Mouse (Mus musculus): ENCODE measurements around the gene Actbl2. TPM values are rescaled to one million over a fixed set of nuclear protein-coding genes. Genes with fewer than 3 reads are reported as not detected.

The Actbl2 gene
- polyA plus RNA-seq, 1 experiment from 2014 or later: not detected

GRCm38 (mm10) chr13:111251106-111251505 is 3.7 kb upstream of the Actbl2 start:
- no peak for ATAC-seq (replicated peaks; ENCODE audit: insufficient number of reproducible peaks, insufficient read depth, low FRiP score, low read depth)
- no peak overlapping the region for H3K4me2 ChIP-seq
- H3K36me3 ChIP-seq: no peaks in the 10 kb centered on the region
- H3K27ac ChIP-seq: no peak overlapping the region
- no peak overlapping the region for H3K9ac ChIP-seq
- 74% methylated on average over 5 of the region's 5 CpGs for WGBS
- no peaks in the 10 kb centered on the region for H3K27me3 ChIP-seq
- H3K9me3 ChIP-seq (replicated peaks): no peaks in the 10 kb centered on the region
- no peak overlapping the region for H3K4me3 ChIP-seq
- no peaks in the 10 kb centered on the region for H3K4me1 ChIP-seq (replicated peaks)

GRCm38 (mm10) chr13:111251795-111252194 is 3.0 kb upstream of the Actbl2 start:
- no peak for ATAC-seq (replicated peaks; ENCODE audit: insufficient number of reproducible peaks, insufficient read depth, low FRiP score, low read depth)
- no peak overlapping the region for H3K4me3 ChIP-seq
- H3K4me1 ChIP-seq (replicated peaks): no peaks in the 10 kb centered on the region
- WGBS: 69% methylated on average over 5 of the region's 5 CpGs
- H3K27ac ChIP-seq: no peak overlapping the region
- no peaks in the 10 kb centered on the region for H3K36me3 ChIP-seq
- no peaks in the 10 kb centered on the region for H3K27me3 ChIP-seq
- no peaks in the 10 kb centered on the region for H3K9me3 ChIP-seq (replicated peaks)
- no peak overlapping the region for H3K4me2 ChIP-seq
- no peak overlapping the region for H3K9ac ChIP-seq

- no peak overlapping the region for H3K4me3 ChIP-seq
- no peak for ATAC-seq (replicated peaks; ENCODE audit: insufficient number of reproducible peaks, insufficient read depth, low FRiP score, low read depth)
- no peaks in the 10 kb centered on the region for H3K9me3 ChIP-seq (replicated peaks)
- no peaks in the 10 kb centered on the region for H3K27me3 ChIP-seq
- no peaks in the 10 kb centered on the region for H3K36me3 ChIP-seq
- H3K27ac ChIP-seq: no peak overlapping the region
- WGBS: 72% methylated on average over 4 of the region's 4 CpGs
- H3K9ac ChIP-seq: no peak overlapping the region
- no peaks in the 10 kb centered on the region for H3K4me1 ChIP-seq (replicated peaks)
- no peak overlapping the region for H3K4me2 ChIP-seq
These were observed 3.2 kb downstream of the Actbl2 start for GRCm38 (mm10) chr13:111258016-111258415.

GRCm38 (mm10) chr13:111258424-111259092 is 3.7 kb downstream of the Actbl2 start:
- H3K36me3 ChIP-seq: no peaks in the 10 kb centered on the region
- H3K4me3 ChIP-seq: no peak overlapping the region
- no peak overlapping the region for H3K9ac ChIP-seq
- H3K4me2 ChIP-seq: no peak overlapping the region
- 85% methylated on average over 11 of the region's 11 CpGs for WGBS
- H3K27ac ChIP-seq: no peak overlapping the region
- no peaks in the 10 kb centered on the region for H3K9me3 ChIP-seq (replicated peaks)
- no peaks in the 10 kb centered on the region for H3K4me1 ChIP-seq (replicated peaks)
- no peak for ATAC-seq (replicated peaks; ENCODE audit: insufficient number of reproducible peaks, insufficient read depth, low FRiP score, low read depth)
- no peaks in the 10 kb centered on the region for H3K27me3 ChIP-seq

GRCm38 (mm10) chr13:111259093-111259491 is 4.3 kb downstream of the Actbl2 start:
- Histone ChIP-seq H3K27ac (no peak overlapping the region), H3K4me1 (replicated peaks) (no peaks in the 10 kb centered on the region), H3K4me3 (no peak overlapping the region), H3K9ac (no peak overlapping the region), H3K9me3 (replicated peaks) (no peaks in the 10 kb centered on the region), H3K36me3 (no peaks in the 10 kb centered on the region), H3K4me2 (no peak overlapping the region), H3K27me3 (no peaks in the 10 kb centered on the region)
- 68% methylated on average over 6 of the region's 6 CpGs for WGBS
- ATAC-seq (replicated peaks; ENCODE audit: insufficient number of reproducible peaks, insufficient read depth, low FRiP score, low read depth): no peak

- Histone ChIP-seq H3K4me2 (no peak overlapping the region), H3K27me3 (no peaks in the 10 kb centered on the region), H3K9me3 (replicated peaks) (no peaks in the 10 kb centered on the region), H3K4me3 (no peak overlapping the region), H3K27ac (no peak overlapping the region), H3K36me3 (no peaks in the 10 kb centered on the region), H3K4me1 (replicated peaks) (no peaks in the 10 kb centered on the region), H3K9ac (no peak overlapping the region)
- no peak for ATAC-seq (replicated peaks; ENCODE audit: insufficient number of reproducible peaks, insufficient read depth, low FRiP score, low read depth)
- WGBS: 76% methylated on average over 7 of the region's 7 CpGs
These were observed 4.9 kb downstream of the Actbl2 start for GRCm38 (mm10) chr13:111259711-111260110.

- no peak overlapping the region for H3K4me3 ChIP-seq
- H3K4me2 ChIP-seq: no peak overlapping the region
- H3K36me3 ChIP-seq: no peaks in the 10 kb centered on the region
- H3K9me3 ChIP-seq (replicated peaks): no peaks in the 10 kb centered on the region
- no peak overlapping the region for H3K9ac ChIP-seq
- 72% methylated on average over 2 of the region's 2 CpGs for WGBS
- no peak overlapping the region for H3K27ac ChIP-seq
- H3K27me3 ChIP-seq: no peaks in the 10 kb centered on the region
- ATAC-seq (replicated peaks; ENCODE audit: insufficient number of reproducible peaks, insufficient read depth, low FRiP score, low read depth): no peak
- H3K4me1 ChIP-seq (replicated peaks): no peaks in the 10 kb centered on the region; the same call in 1 of the 2 replicates
These were observed 8.4 kb downstream of the Actbl2 start for GRCm38 (mm10) chr13:111263186-111263585.

- Histone ChIP-seq H3K27me3 (no peaks in the 10 kb centered on the region), H3K4me2 (no peak overlapping the region), H3K4me3 (no peak overlapping the region), H3K36me3 (no peaks in the 10 kb centered on the region), H3K9me3 (replicated peaks) (no peaks in the 10 kb centered on the region), H3K4me1 (replicated peaks) (no peaks in the 10 kb centered on the region; the same call in 1 of the 2 replicates), H3K27ac (no peak overlapping the region), H3K9ac (no peak overlapping the region)
- no peak for ATAC-seq (replicated peaks; ENCODE audit: insufficient number of reproducible peaks, insufficient read depth, low FRiP score, low read depth)
- 82% methylated on average over 3 of the region's 3 CpGs for WGBS
These were observed 8.9 kb downstream of the Actbl2 start for GRCm38 (mm10) chr13:111263758-111264157.

GRCm38 (mm10) chr13:111265231-111266000 is 10.6 kb downstream of the Actbl2 start:
- no peak for ATAC-seq (replicated peaks; ENCODE audit: insufficient number of reproducible peaks, insufficient read depth, low FRiP score, low read depth)
- Histone ChIP-seq H3K9me3 (replicated peaks) (no peaks in the 10 kb centered on the region), H3K4me3 (no peak overlapping the region), H3K36me3 (no peaks in the 10 kb centered on the region), H3K9ac (no peak overlapping the region), H3K4me1 (replicated peaks) (no peaks in the 10 kb centered on the region; the same call in 1 of the 2 replicates), H3K27me3 (no peaks in the 10 kb centered on the region), H3K4me2 (no peak overlapping the region), H3K27ac (no peak overlapping the region; the same call in 1 of the 2 replicates)
- 59% methylated on average over 4 of the region's 4 CpGs for WGBS

GRCm38 (mm10) chr13:111266855-111267254 is 12.0 kb downstream of the Actbl2 start:
- Histone ChIP-seq H3K9ac (no peak overlapping the region), H3K9me3 (replicated peaks) (no peaks in the 10 kb centered on the region), H3K4me2 (no peak overlapping the region), H3K27me3 (no peaks in the 10 kb centered on the region), H3K4me1 (replicated peaks) (no peaks in the 10 kb centered on the region; the same call in 1 of the 2 replicates), H3K27ac (0 out of 2 replicates have a peak overlapping the region, but pooled peaks have one; percentile 12), H3K4me3 (no peak overlapping the region), H3K36me3 (no peaks in the 10 kb centered on the region)
- WGBS: 68% methylated on average over 5 of the region's 5 CpGs
- no peak for ATAC-seq (replicated peaks; ENCODE audit: insufficient number of reproducible peaks, insufficient read depth, low FRiP score, low read depth)

- Histone ChIP-seq H3K36me3 (no peaks in the 10 kb centered on the region), H3K9me3 (replicated peaks) (no peaks in the 10 kb centered on the region), H3K9ac (no peak overlapping the region), H3K4me3 (no peak overlapping the region), H3K27me3 (no peaks in the 10 kb centered on the region), H3K4me1 (replicated peaks) (no peaks in the 10 kb centered on the region; the same call in 1 of the 2 replicates), H3K4me2 (no peak overlapping the region), H3K27ac (no peak overlapping the region)
- WGBS: 70% methylated on average over 5 of the region's 5 CpGs
- no peak for ATAC-seq (replicated peaks; ENCODE audit: insufficient number of reproducible peaks, insufficient read depth, low FRiP score, low read depth)
These were observed 14.2 kb downstream of the Actbl2 start for GRCm38 (mm10) chr13:111268992-111269391.

All from heart, embryonic 15.5 days (tissue).